Mouse (Mus musculus) myocyte (in vitro differentiated cells): ENCODE measurements around the gene Mdm2. TPM values are rescaled to one million over a fixed set of nuclear protein-coding genes. Genes with fewer than 3 reads are reported as not detected.

Experiments
- H3K27me3 ChIP-seq: one replicate; pipeline ENCODE4 v1.6.1; 2011; ENCODE audit not compliant: control insufficient read depth, insufficient read depth, insufficient read length
- H3K36me3 ChIP-seq: one replicate; pipeline ENCODE4 v1.6.1; 2011; ENCODE audit not compliant: control insufficient read depth, insufficient read depth
- H3K4me2 ChIP-seq: one replicate; pipeline ENCODE4 v1.6.1; 2011; ENCODE audit warnings: low read depth, control low read depth
- H3K4me3 ChIP-seq: one replicate; pipeline ENCODE4 v1.5.1; 2011; ENCODE audit warnings: mild to moderate bottlenecking, control low read depth, moderate library complexity
- H3K79me2 ChIP-seq: one replicate; pipeline ENCODE4 v1.6.1; 2011; ENCODE audit not compliant: control insufficient read depth, insufficient read depth
- H3ac ChIP-seq: one replicate; pipeline ENCODE4 v1.6.1; 2011; ENCODE audit not compliant: control insufficient read depth, insufficient read length
- CEBPB ChIP-seq: IDR thresholded peaks from 2 replicates; pipeline ENCODE4 v1.6.1; 2011; ENCODE audit warnings: mild to moderate bottlenecking, moderate library complexity; ENCODE audit not compliant: poor library complexity, insufficient read depth, severe bottlenecking
- E2F4 ChIP-seq: IDR thresholded peaks from one replicate; pipeline ENCODE4 v1.6.1; 2011; ENCODE audit warnings: mild to moderate bottlenecking, control low read depth, moderate library complexity; ENCODE audit not compliant: insufficient read depth
- MAX ChIP-seq: IDR thresholded peaks from one replicate; pipeline ENCODE4 v1.6.1; 2011; ENCODE audit warnings: low read depth, mild to moderate bottlenecking, control low read depth
- MYOD1 ChIP-seq, 3 experiments: IDR thresholded peaks; one replicate each; pipeline ENCODE4 v1.6.1; 2011; ENCODE audit warnings: control low read depth in 2 of 3, low read depth in 2 of 3, mild to moderate bottlenecking in 2 of 3, moderate library complexity in 1 of 3; ENCODE audit not compliant: insufficient read length in 2 of 3, control insufficient read depth in 1 of 3
- MYOG ChIP-seq, 3 experiments: IDR thresholded peaks; one replicate each; pipeline ENCODE4 v1.6.1; 2011; ENCODE audit warnings: control low read depth in 2 of 3, low read depth in 2 of 3, mild to moderate bottlenecking in 2 of 3; ENCODE audit not compliant: insufficient read length in 2 of 3, control insufficient read depth in 1 of 3, insufficient read depth in 1 of 3
- POLR2A ChIP-seq: IDR thresholded peaks from one replicate; pipeline ENCODE4 v1.6.1; 2011; ENCODE audit warnings: low read depth, mild to moderate bottlenecking, control low read depth, moderate library complexity; ENCODE audit not compliant: insufficient read length
- POLR2AphosphoS2 ChIP-seq: IDR thresholded peaks from one replicate; pipeline ENCODE4 v1.6.1; 2011; ENCODE audit warnings: low read depth, control low read depth; ENCODE audit not compliant: insufficient read length
- REST ChIP-seq: IDR thresholded peaks from one replicate; pipeline ENCODE4 v1.6.1; 2011; ENCODE audit warnings: mild to moderate bottlenecking, control low read depth, moderate library complexity; ENCODE audit not compliant: insufficient read depth, insufficient read length
- SRF ChIP-seq: IDR thresholded peaks from one replicate; pipeline ENCODE4 v1.6.1; 2011; ENCODE audit warnings: low read depth; ENCODE audit not compliant: control insufficient read depth, insufficient read length
- TCF12 ChIP-seq: IDR thresholded peaks from one replicate; pipeline ENCODE4 v1.6.1; 2011; ENCODE audit warnings: mild to moderate bottlenecking, control low read depth; ENCODE audit not compliant: poor library complexity, insufficient read depth, severe bottlenecking
- TCF3 ChIP-seq: IDR thresholded peaks from one replicate; pipeline ENCODE4 v1.6.1; 2011; ENCODE audit warnings: low read depth, control low read depth; ENCODE audit not compliant: insufficient read length
- USF1 ChIP-seq: IDR thresholded peaks from one replicate; pipeline ENCODE4 v1.6.1; 2011; ENCODE audit warnings: low read depth, mild to moderate bottlenecking, control low read depth, moderate library complexity
- polyA plus RNA-seq: library from polyadenylated mRNA; unstranded; fragments of >200 nt; fragmentation: generic; extraction: Trizol; gene quantifications from one replicate; pipeline ENCODE4 v1.2.1, GENCODE M21; 2012; ENCODE audit warnings: missing spikeins

Gene Mdm2
- polyA plus RNA-seq, 1 experiment = 23.2 TPM

DNA sequence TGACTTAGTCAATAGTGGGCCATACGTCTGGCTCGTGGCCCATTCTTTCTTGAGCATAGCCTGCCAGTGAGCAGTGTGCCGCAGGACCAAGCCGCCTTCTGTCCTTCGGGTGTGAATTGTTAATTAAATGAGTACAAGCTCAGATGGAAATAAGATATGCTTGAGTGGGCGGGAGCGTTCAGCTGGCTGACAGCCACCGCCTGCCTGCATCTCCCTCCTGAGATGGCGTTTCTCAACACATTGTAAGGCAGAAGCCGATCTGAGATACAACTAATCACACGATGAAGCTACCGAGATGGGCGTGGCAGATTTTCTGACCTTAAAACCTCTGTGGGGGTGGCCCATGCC lies 63.4 kb downstream of the Mdm2 start:
- H3ac ChIP-seq = no peak overlapping the region

DNA sequence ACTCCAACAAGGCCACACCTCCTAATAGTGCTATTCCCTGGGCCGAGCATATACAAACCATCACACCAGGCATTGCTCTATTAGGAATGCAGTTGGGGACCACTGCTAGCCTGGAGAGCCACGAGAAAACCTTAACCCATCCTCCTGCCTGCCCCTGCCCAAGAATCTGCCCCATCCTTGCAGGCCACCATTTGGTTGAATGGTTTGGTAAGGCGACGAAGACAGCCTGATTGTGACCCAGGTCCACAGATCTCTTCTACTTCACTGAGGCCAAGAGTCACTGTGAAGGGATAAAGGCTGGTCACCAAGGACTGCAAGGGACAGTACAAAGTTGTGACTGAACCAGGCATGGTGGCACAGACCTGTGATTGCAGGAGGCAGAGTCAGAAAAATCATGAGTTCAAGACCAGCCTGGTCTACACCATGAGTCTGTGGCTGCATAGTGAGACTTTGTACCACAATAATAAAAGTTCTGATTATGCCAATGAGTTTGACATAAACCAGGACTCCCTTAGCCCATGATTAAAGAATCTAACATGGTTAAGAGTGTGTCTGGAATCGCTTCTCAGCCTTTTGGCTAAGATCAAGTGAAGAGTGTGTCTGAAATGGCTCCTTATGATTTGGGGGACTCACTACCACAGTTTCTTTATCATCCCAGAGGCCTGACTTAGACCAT lies 63.9 kb downstream of the Mdm2 start:
- Histone ChIP-seq H3K36me3 (no peaks in the 10 kb centered on the region), H3K4me2 (no peak overlapping the region), H3ac (no peak overlapping the region), H3K27me3 (peaks cover 12% of the 10 kb centered on the region), H3K79me2 (no peaks in the 10 kb centered on the region), H3K4me3 (no peak overlapping the region)
- TF ChIP-seq CEBPB (no peak), SRF (no peak), TCF3 (no peak), POLR2A (no peak), REST (no peak), MYOG (IDR thresholded peaks at IDR 0.05; ENCODE audit: control insufficient read depth in 1 of 3, insufficient read depth in 1 of 3, insufficient read length in 2 of 3, low read depth in 2 of 3) (no peak), E2F4 (no peak), MYOD1 (IDR thresholded peaks at IDR 0.05; ENCODE audit: control insufficient read depth in 1 of 3, insufficient read length in 2 of 3, low read depth in 2 of 3) (no peak), POLR2AphosphoS2 (no peak), TCF12 (no peak), USF1 (no peak), MAX (no peak)

More for the DNA sequence above, 63.4 kb downstream of the Mdm2 start:
- Histone ChIP-seq H3K36me3 (no peaks in the 10 kb centered on the region), H3K79me2 (no peaks in the 10 kb centered on the region), H3K27me3 (peaks cover 7% of the 10 kb centered on the region), H3K4me2 (no peak overlapping the region), H3K4me3 (no peak overlapping the region)
- TF ChIP-seq TCF3 = no peak
- TF ChIP-seq MYOD1 (IDR thresholded peaks at IDR 0.05; ENCODE audit: control insufficient read depth in 1 of 3, insufficient read length in 2 of 3, low read depth in 2 of 3) = no peak
- no peak for TF ChIP-seq MAX

DNA sequence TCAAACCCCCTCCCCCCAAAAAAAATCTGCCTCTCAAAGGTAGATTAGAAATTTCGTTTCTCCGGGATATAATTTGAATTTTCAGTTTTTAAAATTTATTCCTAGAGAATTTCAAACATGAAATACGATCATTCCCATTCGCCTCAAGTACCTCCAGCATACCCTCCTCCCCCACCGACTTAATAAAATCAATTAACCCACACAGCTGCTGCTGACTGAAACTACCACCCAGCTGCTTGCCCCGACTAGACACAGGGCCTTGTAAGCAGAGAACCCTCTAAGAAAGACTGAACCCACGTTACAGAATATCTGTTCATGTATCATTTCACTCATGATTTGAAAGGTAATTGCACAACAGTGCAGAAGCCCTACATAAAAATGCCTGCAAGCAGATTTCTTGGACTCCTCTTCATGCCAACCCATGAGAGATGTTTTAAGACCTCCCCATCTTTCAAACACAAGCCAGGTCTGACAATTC lies 65.0 kb downstream of the Mdm2 start:
- no peak overlapping the region for H3K4me2 ChIP-seq
- no peak overlapping the region for H3K4me3 ChIP-seq
- H3K27me3 ChIP-seq = peaks cover 14% of the 10 kb centered on the region
- H3K79me2 ChIP-seq = no peaks in the 10 kb centered on the region
- no peak for TF ChIP-seq MYOG (IDR thresholded peaks at IDR 0.05; ENCODE audit: control insufficient read depth in 1 of 3, insufficient read depth in 1 of 3, insufficient read length in 2 of 3, low read depth in 2 of 3)
- no peak for TF ChIP-seq CEBPB
- no peak for TF ChIP-seq POLR2AphosphoS2
- TF ChIP-seq USF1 = no peak
- no peak for TF ChIP-seq TCF3
- no peak for TF ChIP-seq POLR2A
- no peak for TF ChIP-seq REST
- TF ChIP-seq MAX = no peak
- no peak for TF ChIP-seq E2F4
- no peaks in the 10 kb centered on the region for H3K36me3 ChIP-seq
- no peak overlapping the region for H3ac ChIP-seq

DNA sequence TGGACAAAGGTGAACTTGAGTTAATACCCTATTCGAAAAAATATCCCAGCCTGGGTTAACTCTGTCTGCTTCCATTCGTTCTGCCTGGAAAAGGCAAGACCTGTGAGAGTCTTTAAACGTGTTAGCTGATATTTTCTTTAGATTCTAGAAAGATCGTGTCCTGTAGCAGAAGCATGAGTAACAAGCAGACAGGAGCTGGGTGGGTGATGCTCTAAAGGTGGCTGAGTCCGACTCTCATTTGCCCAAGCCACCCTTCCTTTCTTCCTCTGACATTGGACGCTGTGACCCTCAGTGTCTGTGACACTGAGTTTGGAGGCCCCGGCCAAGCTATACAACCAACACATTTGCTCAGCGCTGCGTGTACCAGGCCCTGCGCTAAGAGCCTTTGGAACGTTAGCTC lies 65.7 kb downstream of the Mdm2 start:
- peaks cover 14% of the 10 kb centered on the region for H3K27me3 ChIP-seq
- no peak overlapping the region for H3K4me3 ChIP-seq
- no peaks in the 10 kb centered on the region for H3K79me2 ChIP-seq
- no peak overlapping the region for H3ac ChIP-seq
- no peak overlapping the region for H3K4me2 ChIP-seq
- no peak for TF ChIP-seq TCF3
- TF ChIP-seq E2F4 = no peak
- TF ChIP-seq TCF12 = no peak
- no peak for TF ChIP-seq USF1
- no peak for TF ChIP-seq REST
- no peak for TF ChIP-seq MAX
- TF ChIP-seq POLR2AphosphoS2 = no peak
- no peak for TF ChIP-seq POLR2A
- TF ChIP-seq MYOG (IDR thresholded peaks at IDR 0.05; ENCODE audit: control insufficient read depth in 1 of 3, insufficient read depth in 1 of 3, insufficient read length in 2 of 3, low read depth in 2 of 3) = no peak
- no peak for TF ChIP-seq CEBPB
- TF ChIP-seq MYOD1 (IDR thresholded peaks at IDR 0.05; ENCODE audit: control insufficient read depth in 1 of 3, insufficient read length in 2 of 3, low read depth in 2 of 3) = no peak
- no peak for TF ChIP-seq SRF
- H3K36me3 ChIP-seq = no peaks in the 10 kb centered on the region

DNA sequence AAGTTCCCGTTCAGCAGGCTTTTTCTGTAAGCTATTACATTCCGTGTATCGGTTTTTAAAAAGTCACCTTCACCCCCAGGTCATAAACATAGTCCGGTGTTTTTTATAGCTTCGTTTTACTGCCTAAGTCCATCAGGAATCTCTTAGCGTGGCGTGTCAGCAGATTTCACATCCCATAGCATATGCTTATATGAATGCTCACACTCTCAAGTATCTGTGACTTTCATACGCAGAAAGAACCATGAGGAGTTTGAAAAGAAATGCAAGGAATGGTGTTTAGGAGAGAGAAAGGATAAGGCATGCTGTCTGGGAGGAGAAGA lies 66.2 kb downstream of the Mdm2 start:
- H3K4me3 ChIP-seq = no peak overlapping the region
- no peak overlapping the region for H3K4me2 ChIP-seq
- TF ChIP-seq USF1 = no peak
- TF ChIP-seq MAX = no peak
- TF ChIP-seq TCF12 = no peak
- no peak for TF ChIP-seq REST
- no peak for TF ChIP-seq SRF
- no peak for TF ChIP-seq E2F4
- TF ChIP-seq CEBPB = no peak
- no peak for TF ChIP-seq MYOD1 (IDR thresholded peaks at IDR 0.05; ENCODE audit: control insufficient read depth in 1 of 3, insufficient read length in 2 of 3, low read depth in 2 of 3)
- no peak for TF ChIP-seq MYOG (IDR thresholded peaks at IDR 0.05; ENCODE audit: control insufficient read depth in 1 of 3, insufficient read depth in 1 of 3, insufficient read length in 2 of 3, low read depth in 2 of 3)
- TF ChIP-seq POLR2AphosphoS2 = no peak
- no peak for TF ChIP-seq POLR2A
- TF ChIP-seq TCF3 = no peak

More for the DNA sequence above, 66.2 kb downstream of the Mdm2 start:
- no peak overlapping the region for H3ac ChIP-seq
- peaks cover 14% of the 10 kb centered on the region for H3K27me3 ChIP-seq
- no peaks in the 10 kb centered on the region for H3K79me2 ChIP-seq
- H3K36me3 ChIP-seq = no peaks in the 10 kb centered on the region
